Mouse (Mus musculus) intestine, embryonic 14.5 days (tissue): ENCODE measurements at regions not wholly inside any gene's neighbourhood (a gene's known extent, or its start where the extent isn't known, plus 50 kb on each side); places are given as distances from the start of the nearest gene placed in this dataset.
A peak's percentile ranks its signal among the peaks of the same experiment; 100 is the strongest.

ENCODE experiments used
- ATAC-seq: fragments of 200-750 bp; cut with Nextera tagmentation; replicated peaks from 2 replicates; pipeline ENCODE4 v1.8.0; 2017; ENCODE audit warnings: low read depth, moderate number of reproducible peaks, moderate TSS enrichment, moderate library complexity; ENCODE audit not compliant: low FRiP score, low TSS enrichment
- DNase-seq: peaks from one replicate; pipeline ENCODE4 v3.0.0-alpha.2; 2018; ENCODE audit warnings: low spot score
- H3K27ac ChIP-seq: fragments of 300-500 bp; sonication (generic); 2 replicates; pipeline ENCODE4 v1.5.1; 2014; ENCODE audit warnings: low read depth, mild to moderate bottlenecking, control low read depth
- H3K27me3 ChIP-seq: fragments of 300-500 bp; sonication (generic); replicated peaks from 2 replicates; pipeline ENCODE4 v1.6.1; 2014; ENCODE audit warnings: low read length, control low read depth; ENCODE audit not compliant: control insufficient read depth, insufficient read depth
- H3K36me3 ChIP-seq: fragments of 300-500 bp; sonication (generic); 2 replicates; pipeline ENCODE4 v1.6.1; 2014; ENCODE audit warnings: low read length, control low read depth; ENCODE audit not compliant: control insufficient read depth, insufficient read depth
- H3K4me1 ChIP-seq: fragments of 300-500 bp; sonication (generic); replicated peaks from 2 replicates; pipeline ENCODE4 v1.6.1; 2014; ENCODE audit warnings: low read length, control low read depth, mixed read lengths; ENCODE audit not compliant: control insufficient read depth, insufficient read depth
- H3K4me2 ChIP-seq: fragments of 300-500 bp; sonication (generic); 2 replicates; pipeline ENCODE4 v1.6.1; 2014; ENCODE audit warnings: low read length
- H3K4me3 ChIP-seq: fragments of 300-500 bp; sonication (generic); 2 replicates; pipeline ENCODE4 v1.5.1; 2014; ENCODE audit warnings: low read depth, low read length, control low read depth, mixed read lengths
- H3K9ac ChIP-seq: fragments of 300-500 bp; sonication (generic); 2 replicates; pipeline ENCODE4 v1.6.1; 2014; ENCODE audit warnings: mild to moderate bottlenecking, low read length
- H3K9me3 ChIP-seq: fragments of 300-500 bp; sonication (generic); 2 replicates; pipeline ENCODE4 v1.6.1; 2016; ENCODE audit warnings: low read length, control low read depth; ENCODE audit not compliant: control insufficient read depth
- WGBS: fragments of 180-500 bp; shearing (Covaris S2); extraction: QIAGEN DNeasy Blood & Tissue Kit; methylation state at CpG from one replicate; pipeline ENCODE4 v1.1.7; 2014; 5-methylcytosine and 5-hydroxymethylcytosine counted together

- Histone ChIP-seq H3K4me1 (peaks cover 7% of the 10 kb centered on the region), H3K4me2 (no peak overlapping the region), H3K9ac (no peak overlapping the region), H3K36me3 (no peaks in the 10 kb centered on the region), H3K4me3 (no peak overlapping the region), H3K9me3 (no peaks in the 10 kb centered on the region), H3K27ac (no peak overlapping the region), H3K27me3 (no peaks in the 10 kb centered on the region)
- WGBS = 66% methylated on average over 5 of the region's 5 CpGs
- no peak for ATAC-seq
- no peak for DNase-seq
Measured at GRCm38 (mm10) chr7:82921722-82922121, 54.6 kb downstream of the Mex3b start.

- Histone ChIP-seq H3K9ac (no peak overlapping the region), H3K9me3 (no peaks in the 10 kb centered on the region), H3K36me3 (no peaks in the 10 kb centered on the region), H3K4me2 (no peak overlapping the region), H3K27ac (peak overlapping the region; percentile 47; the same call in 1 of the 2 replicates), H3K27me3 (no peaks in the 10 kb centered on the region), H3K4me1 (peaks cover 7% of the 10 kb centered on the region), H3K4me3 (no peak overlapping the region)
- no peak for DNase-seq
- 59% methylated on average over 11 of the region's 11 CpGs for WGBS
- ATAC-seq = no peak
Measured at GRCm38 (mm10) chr7:82923220-82924071, 56.3 kb downstream of the Mex3b start.

- ATAC-seq (no peak), DNase-seq (no peak)
- Histone ChIP-seq H3K36me3 (no peaks in the 10 kb centered on the region), H3K9me3 (no peaks in the 10 kb centered on the region), H3K4me3 (no peak overlapping the region), H3K27ac (peak overlapping the region; percentile 47; the same call in 1 of the 2 replicates), H3K27me3 (no peaks in the 10 kb centered on the region), H3K4me2 (no peak overlapping the region), H3K4me1 (peaks cover 7% of the 10 kb centered on the region), H3K9ac (no peak overlapping the region)
- 52% methylated on average over 3 of the region's 3 CpGs for WGBS
Measured at GRCm38 (mm10) chr7:82924092-82924491, 57.0 kb downstream of the Mex3b start.

GRCm38 (mm10) chr7:82938311-82938710 lies 71.2 kb downstream of the Mex3b start:
- Histone ChIP-seq H3K4me1 (no peaks in the 10 kb centered on the region), H3K9ac (no peak overlapping the region), H3K27me3 (no peaks in the 10 kb centered on the region), H3K36me3 (no peaks in the 10 kb centered on the region), H3K4me3 (no peak overlapping the region), H3K27ac (no peak overlapping the region), H3K4me2 (no peak overlapping the region), H3K9me3 (no peaks in the 10 kb centered on the region)
- DNase-seq (no peak), ATAC-seq (no peak)
- WGBS = 38% methylated on average over 3 of the region's 3 CpGs

- no peaks in the 10 kb centered on the region for H3K9me3 ChIP-seq
- no peaks in the 10 kb centered on the region for H3K4me1 ChIP-seq
- no peak overlapping the region for H3K9ac ChIP-seq
- H3K4me3 ChIP-seq = no peak overlapping the region
- WGBS = 91% methylated on average over 11 of the region's 11 CpGs
- H3K27me3 ChIP-seq = no peaks in the 10 kb centered on the region
- H3K27ac ChIP-seq = no peak overlapping the region
- no peak for DNase-seq
- no peak overlapping the region for H3K4me2 ChIP-seq
- no peaks in the 10 kb centered on the region for H3K36me3 ChIP-seq
- ATAC-seq = no peak
Measured at GRCm38 (mm10) chr7:82939536-82939935, 72.4 kb downstream of the Mex3b start.

GRCm38 (mm10) chr7:82943376-82943775 lies 76.2 kb downstream of the Mex3b start:
- H3K4me2 ChIP-seq = no peak overlapping the region
- H3K4me3 ChIP-seq = no peak overlapping the region
- H3K9me3 ChIP-seq = no peaks in the 10 kb centered on the region
- no peaks in the 10 kb centered on the region for H3K4me1 ChIP-seq
- H3K27ac ChIP-seq = no peak overlapping the region
- H3K27me3 ChIP-seq = no peaks in the 10 kb centered on the region
- H3K9ac ChIP-seq = no peak overlapping the region
- H3K36me3 ChIP-seq = no peaks in the 10 kb centered on the region
- DNase-seq = no peak
- WGBS = 72% methylated on average over 9 of the region's 9 CpGs
- ATAC-seq = no peak

GRCm38 (mm10) chr7:82943797-82944196 lies 76.7 kb downstream of the Mex3b start:
- Histone ChIP-seq H3K27ac (no peak overlapping the region), H3K9me3 (no peaks in the 10 kb centered on the region), H3K4me3 (no peak overlapping the region), H3K4me1 (no peaks in the 10 kb centered on the region), H3K4me2 (no peak overlapping the region), H3K9ac (no peak overlapping the region), H3K36me3 (no peaks in the 10 kb centered on the region), H3K27me3 (no peaks in the 10 kb centered on the region)
- DNase-seq = no peak
- 91% methylated on average over 1 of the region's 1 CpGs for WGBS
- ATAC-seq = no peak

GRCm38 (mm10) chr7:82949372-82949771 lies 82.2 kb downstream of the Mex3b start:
- H3K4me3 ChIP-seq = no peak overlapping the region
- H3K9ac ChIP-seq = no peak overlapping the region
- 87% methylated on average over 6 of the region's 6 CpGs for WGBS
- no peaks in the 10 kb centered on the region for H3K9me3 ChIP-seq
- H3K4me1 ChIP-seq = no peaks in the 10 kb centered on the region
- no peak overlapping the region for H3K27ac ChIP-seq
- DNase-seq (no peak), ATAC-seq (no peak)
- H3K27me3 ChIP-seq = no peaks in the 10 kb centered on the region
- H3K4me2 ChIP-seq = no peak overlapping the region
- H3K36me3 ChIP-seq = no peaks in the 10 kb centered on the region
